Mouse (Mus musculus): ENCODE data around the gene Tmprss9. TPM values are rescaled to one million over a fixed set of nuclear protein-coding genes. Genes with fewer than 3 reads are reported as not detected.
A peak's percentile ranks its signal among the peaks of the same experiment; 100 is the strongest.

The Tmprss9 gene
- polyA plus RNA-seq, 1 experiment = 1.3 TPM

GRCm38 (mm10) chr10:80915260-80915659 is 43.6 kb downstream of the Tmprss9 start:
- Histone ChIP-seq H3K36me3 (ENCODE audit: control insufficient read depth, insufficient read depth, low read length) (0 out of 2 replicates have a peak, but pooled peaks cover 4% of the 10 kb centered on the region), H3K27ac (ENCODE audit: insufficient read depth, low read depth, low read length) (peak overlapping the region; percentile 91), H3K4me1 (ENCODE audit: control insufficient read depth, insufficient read depth, insufficient read length, low read length) (peaks cover 33% of the 10 kb centered on the region), H3K27me3 (ENCODE audit: control insufficient read depth, insufficient read depth, low read length) (no peaks in the 10 kb centered on the region), H3K4me3 (ENCODE audit: low read depth, low read length) (no peak overlapping the region)
- WGBS = 33% methylated on average over 2 of the region's 2 CpGs
- no peak for TF ChIP-seq CTCF (IDR thresholded peaks at IDR 0.05; ENCODE audit: extremely low read depth, insufficient read length, insufficient replicate concordance, low read depth, low read length)
- no peak for TF ChIP-seq POLR2A (IDR thresholded peaks at IDR 0.05; ENCODE audit: low read depth, low read length)

- TF ChIP-seq POLR2A (IDR thresholded peaks at IDR 0.05; ENCODE audit: low read depth, low read length) = no peak
- no peak for TF ChIP-seq CTCF (IDR thresholded peaks at IDR 0.05; ENCODE audit: extremely low read depth, insufficient read length, insufficient replicate concordance, low read depth, low read length)
These were observed 44.1 kb downstream of the Tmprss9 start for GRCm38 (mm10) chr10:80915736-80916135.

GRCm38 (mm10) chr10:80917336-80917778 is 45.7 kb downstream of the Tmprss9 start:
- Histone ChIP-seq H3K4me1 (ENCODE audit: control insufficient read depth, insufficient read depth, insufficient read length, low read length) (peaks cover 30% of the 10 kb centered on the region), H3K27me3 (ENCODE audit: control insufficient read depth, insufficient read depth, low read length) (no peaks in the 10 kb centered on the region), H3K36me3 (ENCODE audit: control insufficient read depth, insufficient read depth, low read length) (0 out of 2 replicates have a peak, but pooled peaks cover 2% of the 10 kb centered on the region), H3K27ac (ENCODE audit: insufficient read depth, low read depth, low read length) (peak overlapping the region; percentile 75), H3K4me3 (ENCODE audit: low read depth, low read length) (peak overlapping the region; percentile 95)
- no peak for TF ChIP-seq CTCF (IDR thresholded peaks at IDR 0.05; ENCODE audit: extremely low read depth, insufficient read length, insufficient replicate concordance, low read depth, low read length)
- no peak for TF ChIP-seq POLR2A (IDR thresholded peaks at IDR 0.05; ENCODE audit: low read depth, low read length)
- under 1% methylated on average over 15 of the region's 15 CpGs for WGBS

More at GRCm38 (mm10) chr10:80915736-80916135, 44.1 kb downstream of the Tmprss9 start:
- H3K27ac ChIP-seq (ENCODE audit: insufficient read depth, low read depth, low read length) = no peak overlapping the region
- H3K4me1 ChIP-seq (ENCODE audit: control insufficient read depth, insufficient read depth, insufficient read length, low read length) = peaks cover 33% of the 10 kb centered on the region
- no peak overlapping the region for H3K4me3 ChIP-seq (ENCODE audit: low read depth, low read length)
- H3K27me3 ChIP-seq (ENCODE audit: control insufficient read depth, insufficient read depth, low read length) = no peaks in the 10 kb centered on the region
- WGBS = 57% methylated on average over 4 of the region's 4 CpGs
- 0 out of 2 replicates have a peak, but pooled peaks cover 4% of the 10 kb centered on the region for H3K36me3 ChIP-seq (ENCODE audit: control insufficient read depth, insufficient read depth, low read length)

GRCm38 (mm10) chr10:80917779-80918434 is 46.3 kb downstream of the Tmprss9 start, which contains the start of gene Lmnb2:
Lmnb2 (minus strand) TSS chr10:80918245.
- Histone ChIP-seq H3K27ac (ENCODE audit: insufficient read depth, low read depth, low read length) (peak within 1 kb of the TSS; percentile 75), H3K36me3 (ENCODE audit: control insufficient read depth, insufficient read depth, low read length) (no peaks in the 10 kb centered on the region), H3K27me3 (ENCODE audit: control insufficient read depth, insufficient read depth, low read length) (no peaks in the 10 kb centered on the region), H3K4me1 (ENCODE audit: control insufficient read depth, insufficient read depth, insufficient read length, low read length) (peaks cover 30% of the 10 kb centered on the region), H3K4me3 (ENCODE audit: low read depth, low read length) (peak within 1 kb of the TSS; percentile 95)
- under 1% methylated on average over 61 of the region's 61 CpGs for WGBS
- TF ChIP-seq CTCF (IDR thresholded peaks at IDR 0.05; ENCODE audit: extremely low read depth, insufficient read length, insufficient replicate concordance, low read depth, low read length) (no peak), POLR2A (IDR thresholded peaks at IDR 0.05; ENCODE audit: low read depth, low read length) (no peak; the same call in 1 of the 2 replicates)

- H3K27ac ChIP-seq (ENCODE audit: insufficient read depth, low read depth, low read length) = no peak overlapping the region
- 27% methylated on average over 16 of the region's 16 CpGs for WGBS
- H3K4me1 ChIP-seq (ENCODE audit: control insufficient read depth, insufficient read depth, insufficient read length, low read length) = peaks cover 4% of the 10 kb centered on the region
- TF ChIP-seq CTCF (IDR thresholded peaks at IDR 0.05; ENCODE audit: extremely low read depth, insufficient read length, insufficient replicate concordance, low read depth, low read length) (no peak), POLR2A (IDR thresholded peaks at IDR 0.05; ENCODE audit: low read depth, low read length) (no peak)
- H3K27me3 ChIP-seq (ENCODE audit: control insufficient read depth, insufficient read depth, low read length) = no peaks in the 10 kb centered on the region
- no peaks in the 10 kb centered on the region for H3K36me3 ChIP-seq (ENCODE audit: control insufficient read depth, insufficient read depth, low read length)
- H3K4me3 ChIP-seq (ENCODE audit: low read depth, low read length) = peak overlapping the region; percentile 45
These were observed 50.3 kb downstream of the Tmprss9 start for GRCm38 (mm10) chr10:80921923-80922322.

GRCm38 (mm10) chr10:80925472-80925871 is 53.8 kb downstream of the Tmprss9 start:
- H3K4me3 ChIP-seq (ENCODE audit: low read depth, low read length) = no peak overlapping the region
- H3K27me3 ChIP-seq (ENCODE audit: control insufficient read depth, insufficient read depth, low read length) = no peaks in the 10 kb centered on the region
- 42% methylated on average over 3 of the region's 3 CpGs for WGBS
- H3K36me3 ChIP-seq (ENCODE audit: control insufficient read depth, insufficient read depth, low read length) = no peaks in the 10 kb centered on the region
- TF ChIP-seq POLR2A (IDR thresholded peaks at IDR 0.05; ENCODE audit: low read depth, low read length) (no peak), CTCF (IDR thresholded peaks at IDR 0.05; ENCODE audit: extremely low read depth, insufficient read length, insufficient replicate concordance, low read depth, low read length) (no peak)
- H3K27ac ChIP-seq (ENCODE audit: insufficient read depth, low read depth, low read length) = no peak overlapping the region
- peaks cover 3% of the 10 kb centered on the region for H3K4me1 ChIP-seq (ENCODE audit: control insufficient read depth, insufficient read depth, insufficient read length, low read length)

GRCm38 (mm10) chr10:80928586-80929298 is 57.1 kb downstream of the Tmprss9 start:
- TF ChIP-seq POLR2A (IDR thresholded peaks at IDR 0.05; ENCODE audit: low read depth, low read length) = no peak; the same call in 1 of the 2 replicates
- peak; percentile 79 for TF ChIP-seq CTCF (IDR thresholded peaks at IDR 0.05; ENCODE audit: extremely low read depth, insufficient read length, insufficient replicate concordance, low read depth, low read length)
- Histone ChIP-seq H3K36me3 (ENCODE audit: control insufficient read depth, insufficient read depth, low read length) (no peaks in the 10 kb centered on the region), H3K27me3 (ENCODE audit: control insufficient read depth, insufficient read depth, low read length) (no peaks in the 10 kb centered on the region), H3K27ac (ENCODE audit: insufficient read depth, low read depth, low read length) (peak overlapping the region; percentile 87), H3K4me3 (ENCODE audit: low read depth, low read length) (peak overlapping the region; percentile 72), H3K4me1 (ENCODE audit: control insufficient read depth, insufficient read depth, insufficient read length, low read length) (peaks cover 25% of the 10 kb centered on the region)
- under 1% methylated on average over 48 of the region's 48 CpGs for WGBS
